Mouse (Mus musculus): ENCODE measurements around the gene Unc93a. TPM values are rescaled to one million over a fixed set of nuclear protein-coding genes. Genes with fewer than 3 reads are reported as not detected.

The Unc93a gene
- polyA plus RNA-seq, 1 experiment from 2014 or later: not detected

Other genes with a start within 250 kb of the Unc93a start
- 1.1 and 2.6 TPM in 2 replicates for gene Pnldc1, start 221.6 kb downstream of the Unc93a start, polyA plus RNA-seq (2016; fragmentation: Nextera tagmentation; extraction: Ambion mirVana)
- gene Tcp1, start 216.1 kb downstream of the Unc93a start, polyA plus RNA-seq (2016; fragmentation: Nextera tagmentation; extraction: Ambion mirVana): 477 and 481 TPM in 2 replicates
- gene Mrpl18, start 215.5 kb downstream of the Unc93a start, polyA plus RNA-seq (2016; fragmentation: Nextera tagmentation; extraction: Ambion mirVana): 140 and 146 TPM in 2 replicates
- 0.60 and 1.2 TPM in 2 replicates for gene Acat3, start 191.2 kb downstream of the Unc93a start, polyA plus RNA-seq (2016; fragmentation: Nextera tagmentation; extraction: Ambion mirVana)
- 376 and 382 TPM in 2 replicates for gene Acat2, start 171.1 kb downstream of the Unc93a start, polyA plus RNA-seq (2016; fragmentation: Nextera tagmentation; extraction: Ambion mirVana)
- 96.5 and 117 TPM in 2 replicates for gene Wtap, start 137.6 kb downstream of the Unc93a start, polyA plus RNA-seq (2016; fragmentation: Nextera tagmentation; extraction: Ambion mirVana)
- 125 and 129 TPM in 2 replicates for gene Sod2, start 125.0 kb downstream of the Unc93a start, polyA plus RNA-seq (2016; fragmentation: Nextera tagmentation; extraction: Ambion mirVana)
- not detected in 2 replicates for gene Gpr31b, start 79.5 kb downstream of the Unc93a start, polyA plus RNA-seq (2016; fragmentation: Nextera tagmentation; extraction: Ambion mirVana)
- not detected in 2 replicates for gene Tcp10b, start 70.7 kb downstream of the Unc93a start, polyA plus RNA-seq (2016; fragmentation: Nextera tagmentation; extraction: Ambion mirVana)
- gene Smok2a, start 89.4 kb upstream of the Unc93a start, polyA plus RNA-seq (2016; fragmentation: Nextera tagmentation; extraction: Ambion mirVana): not detected in 2 replicates
- gene Smok2b, start 98.4 kb upstream of the Unc93a start, polyA plus RNA-seq (2016; fragmentation: Nextera tagmentation; extraction: Ambion mirVana): not detected in 2 replicates
- not detected in 2 replicates for gene Tcp10c, start 222.8 kb upstream of the Unc93a start, polyA plus RNA-seq (2016; fragmentation: Nextera tagmentation; extraction: Ambion mirVana)